Mouse (Mus musculus) kidney, adult 11 months (tissue): ENCODE measurements around the gene Mndal.
A peak's percentile ranks its signal among the peaks of the same experiment; 100 is the strongest.
"Not testable (repeated sequence)": the region's sequence is repeated elsewhere in the genome, so short reads cannot be mapped to it uniquely, and the experiment has no call there.

Source experiments
- DNase-seq: peaks from one replicate; pipeline ENCODE4 v3.0.0; 2022

Gene Mndal

GRCm38 (mm10) chr1:173887026-173887787 lies 55.1 kb downstream of the Mndal start:
- not testable (repeated sequence) for DNase-seq

- DNase-seq = peak; percentile 13
Measured at GRCm38 (mm10) chr1:173880004-173880666, 62.2 kb downstream of the Mndal start.

- not testable (repeated sequence) for DNase-seq
Measured at GRCm38 (mm10) chr1:173879225-173879987, 62.9 kb downstream of the Mndal start.

GRCm38 (mm10) chr1:173878264-173878663 lies 64.0 kb downstream of the Mndal start:
- not testable (repeated sequence) for DNase-seq

- not testable (repeated sequence) for DNase-seq
Measured at GRCm38 (mm10) chr1:173877125-173877524, 65.2 kb downstream of the Mndal start.

GRCm38 (mm10) chr1:173868586-173868985 lies 73.7 kb downstream of the Mndal start:
- not testable (repeated sequence) for DNase-seq

GRCm38 (mm10) chr1:173866504-173866903 lies 75.8 kb downstream of the Mndal start:
- no peak for DNase-seq

GRCm38 (mm10) chr1:173853711-173854110 lies 88.6 kb downstream of the Mndal start:
- not testable (repeated sequence) for DNase-seq

- DNase-seq = not testable (repeated sequence)
Measured at GRCm38 (mm10) chr1:173852853-173853252, 89.4 kb downstream of the Mndal start.

GRCm38 (mm10) chr1:173846193-173846592 lies 96.1 kb downstream of the Mndal start:
- not testable (repeated sequence) for DNase-seq

- DNase-seq = no peak
Measured at GRCm38 (mm10) chr1:173844754-173845153, 97.5 kb downstream of the Mndal start.

- not testable (repeated sequence) for DNase-seq
Measured at GRCm38 (mm10) chr1:173821481-173821803, 120.8 kb downstream of the Mndal start.

GRCm38 (mm10) chr1:173820794-173821480 lies 121.4 kb downstream of the Mndal start:
- not testable (repeated sequence) for DNase-seq

- not testable (repeated sequence) for DNase-seq
Measured at GRCm38 (mm10) chr1:173809294-173809693, 133.0 kb downstream of the Mndal start.

- peak; percentile 11 for DNase-seq
Measured at GRCm38 (mm10) chr1:173802689-173803281, 139.5 kb downstream of the Mndal start.

- DNase-seq = not testable (repeated sequence)
Measured at GRCm38 (mm10) chr1:173802207-173802606, 140.1 kb downstream of the Mndal start.

GRCm38 (mm10) chr1:173801791-173802190 lies 140.5 kb downstream of the Mndal start:
- not testable (repeated sequence) for DNase-seq
